Mouse (Mus musculus) limb, embryonic 10.5 days (tissue): ENCODE measurements around the gene Rad51b. TPM values are rescaled to one million over a fixed set of nuclear protein-coding genes. Genes with fewer than 3 reads are reported as not detected.

Source experiments
- DNase-seq: peaks from one replicate; pipeline ENCODE4 v3.0.0-alpha.2; 2017; ENCODE audit warnings: low spot score
- H3K27ac ChIP-seq: fragments of 300-500 bp; sonication (generic); 2 replicates; pipeline ENCODE4 v1.5.1; 2016; ENCODE audit warnings: mild to moderate bottlenecking
- H3K27me3 ChIP-seq: fragments of 300-500 bp; sonication (generic); 2 replicates; pipeline ENCODE4 v1.6.1; 2016; ENCODE audit warnings: low read depth, mild to moderate bottlenecking; ENCODE audit not compliant: poor library complexity, severe bottlenecking
- H3K36me3 ChIP-seq: fragments of 300-500 bp; sonication (generic); 2 replicates; pipeline ENCODE4 v1.6.1; 2016; ENCODE audit warnings: mild to moderate bottlenecking, moderate library complexity
- H3K4me1 ChIP-seq: fragments of 300-500 bp; sonication (generic); 2 replicates; pipeline ENCODE4 v1.6.1; 2016
- H3K4me3 ChIP-seq: fragments of 300-500 bp; sonication (generic); 2 replicates; pipeline ENCODE4 v1.5.1; 2016; ENCODE audit warnings: mild to moderate bottlenecking, moderate library complexity
- H3K9me3 ChIP-seq: fragments of 300-500 bp; sonication (generic); replicated peaks from 2 replicates; pipeline ENCODE4 v1.6.1; 2016; ENCODE audit warnings: mild to moderate bottlenecking
- WGBS: fragments of 180-500 bp; shearing (Covaris S2); methylation state at CpG from one replicate; pipeline ENCODE4 v1.1.7; 2016; 5-methylcytosine and 5-hydroxymethylcytosine counted together
- polyA plus RNA-seq: library from polyadenylated mRNA; unstranded; fragments of >200 nt; fragmentation: Nextera tagmentation; extraction: Ambion mirVana; gene quantifications from 2 replicates; pipeline ENCODE4 v1.2.1, GENCODE M21; 2016

Rad51b gene
- polyA plus RNA-seq, 1 experiment from 2014 or later = 7.4 TPM

DNA sequence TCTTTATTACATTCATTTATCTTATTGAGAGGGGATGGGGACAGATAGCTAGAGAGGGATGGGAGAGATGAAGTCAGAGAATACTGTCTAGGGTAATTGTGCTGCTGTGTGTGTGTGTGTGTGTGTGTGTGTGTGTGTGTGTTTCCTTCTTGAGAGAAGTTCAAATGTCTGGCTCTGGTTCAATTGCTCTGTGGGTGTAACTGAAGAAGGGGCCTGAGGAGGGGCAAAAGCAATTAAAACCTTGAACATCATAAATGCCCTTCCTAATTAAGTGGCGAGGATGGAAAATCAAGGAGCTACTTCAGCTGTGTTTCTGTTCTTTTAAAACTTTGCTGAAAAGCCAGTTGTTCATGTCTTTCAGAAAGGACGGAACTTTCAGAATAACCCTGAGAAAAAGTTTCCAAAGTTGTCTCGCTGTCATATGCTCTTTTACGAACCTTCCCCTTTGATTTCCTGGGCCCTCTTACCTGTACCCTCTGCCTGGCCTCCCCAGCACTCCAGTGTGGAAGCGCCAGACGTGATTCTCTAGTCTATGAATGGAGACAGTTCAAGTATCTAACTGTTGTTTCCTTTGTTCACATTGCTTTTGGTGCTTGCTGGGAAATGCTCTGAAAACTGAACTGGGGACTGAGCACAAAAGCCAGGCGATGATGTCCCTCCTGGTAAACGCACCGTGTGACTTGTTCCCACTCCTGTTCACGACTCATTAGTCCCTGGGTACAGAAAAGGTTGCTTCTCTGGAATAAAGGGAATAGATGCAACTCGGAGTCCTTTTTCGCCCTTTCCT lies 158.2 kb downstream of the Rad51b start:
- Histone ChIP-seq H3K36me3 (no peaks in the 10 kb centered on the region), H3K27me3 (no peaks in the 10 kb centered on the region), H3K4me1 (peaks cover 25% of the 10 kb centered on the region), H3K9me3 (no peaks in the 10 kb centered on the region), H3K27ac (peak overlapping the region; percentile 53; the same call in 1 of the 2 replicates), H3K4me3 (no peak overlapping the region)
- WGBS = 53% methylated on average over 12 of the region's 12 CpGs
- DNase-seq = no peak

DNA sequence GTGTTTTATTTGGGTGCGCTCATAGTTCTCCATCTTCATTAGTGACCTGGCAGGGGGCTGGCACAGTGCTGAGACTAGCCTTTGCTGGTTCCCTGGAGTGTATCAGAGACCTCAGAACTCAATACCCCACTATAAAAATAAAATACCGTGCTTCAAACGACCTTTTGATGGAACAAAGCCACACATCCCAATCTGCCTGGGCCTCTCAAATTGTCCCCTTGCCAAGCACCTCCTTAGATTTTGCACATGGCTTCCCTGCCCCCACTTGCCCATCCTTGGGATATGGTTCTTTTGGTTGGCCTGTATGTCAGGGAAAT lies 158.7 kb downstream of the Rad51b start:
- Histone ChIP-seq H3K27ac (peak overlapping the region; percentile 53; the same call in 1 of the 2 replicates), H3K27me3 (no peaks in the 10 kb centered on the region), H3K36me3 (no peaks in the 10 kb centered on the region), H3K9me3 (no peaks in the 10 kb centered on the region), H3K4me1 (peaks cover 25% of the 10 kb centered on the region), H3K4me3 (no peak overlapping the region)
- 30% methylated on average over 3 of the region's 3 CpGs for WGBS
- DNase-seq = no peak

DNA sequence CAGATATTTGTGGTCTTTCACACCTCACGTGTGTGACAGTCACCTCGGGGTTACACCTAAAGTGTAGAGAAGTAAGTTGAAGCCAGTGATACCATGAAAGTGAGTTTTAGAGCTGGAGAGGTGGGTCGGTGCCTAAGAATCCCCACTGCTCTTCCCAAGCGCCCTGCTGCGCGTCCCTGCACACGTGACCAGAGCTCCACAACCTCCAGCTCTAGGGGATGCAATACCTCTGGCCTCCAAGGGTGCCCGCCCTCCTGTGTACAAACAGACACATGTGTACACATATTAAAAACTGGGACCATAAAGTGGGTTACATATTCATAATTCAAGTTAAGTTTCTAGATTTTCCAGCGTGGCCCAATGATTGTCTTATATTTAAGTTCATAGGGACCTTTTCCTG lies 159.2 kb downstream of the Rad51b start:
- no peak for DNase-seq
- WGBS = 74% methylated on average over 9 of the region's 9 CpGs
- H3K4me3 ChIP-seq = no peak overlapping the region
- no peak overlapping the region for H3K27ac ChIP-seq
- H3K27me3 ChIP-seq = no peaks in the 10 kb centered on the region
- peaks cover 25% of the 10 kb centered on the region for H3K4me1 ChIP-seq
- H3K36me3 ChIP-seq = no peaks in the 10 kb centered on the region
- no peaks in the 10 kb centered on the region for H3K9me3 ChIP-seq

DNA sequence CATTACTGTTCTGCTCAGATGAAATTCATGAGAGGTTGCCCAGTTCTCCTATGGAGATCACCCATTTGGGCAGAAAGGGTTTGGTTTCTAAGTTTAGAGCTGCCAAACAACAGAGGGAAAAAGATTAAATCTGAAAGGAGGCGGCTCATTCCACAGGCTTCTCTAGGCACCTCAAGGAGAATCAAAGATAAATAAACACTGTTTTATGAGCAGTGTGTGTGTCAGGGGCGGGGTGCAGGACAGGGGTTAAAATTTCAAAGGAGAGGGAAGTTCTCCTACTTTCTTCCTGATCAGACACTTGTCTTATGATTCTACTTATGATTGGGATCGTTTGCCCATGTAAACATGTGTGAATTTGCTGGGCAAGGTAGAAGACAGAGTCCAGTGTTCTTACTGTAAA lies 166.3 kb downstream of the Rad51b start:
- 40% methylated on average over 3 of the region's 3 CpGs for WGBS
- H3K4me1 ChIP-seq = peaks cover 8% of the 10 kb centered on the region; the same call in 1 of the 2 replicates
- no peaks in the 10 kb centered on the region for H3K27me3 ChIP-seq
- no peaks in the 10 kb centered on the region for H3K9me3 ChIP-seq
- DNase-seq = no peak
- no peak overlapping the region for H3K4me3 ChIP-seq
- no peaks in the 10 kb centered on the region for H3K36me3 ChIP-seq
- H3K27ac ChIP-seq = no peak overlapping the region

DNA sequence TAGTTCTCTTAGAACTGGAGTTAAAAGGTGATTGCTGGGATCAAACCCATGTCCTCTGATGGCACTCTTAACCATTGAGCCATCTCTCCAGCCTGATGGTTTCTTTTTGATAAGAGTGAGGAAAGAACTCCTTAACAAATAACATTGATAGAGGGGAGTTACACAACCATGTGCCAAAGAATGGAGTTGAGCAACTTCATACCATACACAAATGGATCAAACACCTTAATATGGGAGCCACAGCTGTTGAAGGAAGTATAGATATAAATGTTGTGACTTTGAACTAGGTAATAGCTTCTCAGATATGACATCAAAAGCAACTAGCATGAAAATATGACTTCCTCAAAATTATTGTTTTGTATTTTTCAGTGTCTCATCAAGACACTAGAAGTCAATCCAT lies 173.0 kb downstream of the Rad51b start:
- Histone ChIP-seq H3K27me3 (no peaks in the 10 kb centered on the region), H3K4me3 (no peak overlapping the region), H3K36me3 (no peaks in the 10 kb centered on the region), H3K27ac (no peak overlapping the region), H3K4me1 (peaks cover 5% of the 10 kb centered on the region; the same call in 1 of the 2 replicates), H3K9me3 (no peaks in the 10 kb centered on the region)
- no peak for DNase-seq

DNA sequence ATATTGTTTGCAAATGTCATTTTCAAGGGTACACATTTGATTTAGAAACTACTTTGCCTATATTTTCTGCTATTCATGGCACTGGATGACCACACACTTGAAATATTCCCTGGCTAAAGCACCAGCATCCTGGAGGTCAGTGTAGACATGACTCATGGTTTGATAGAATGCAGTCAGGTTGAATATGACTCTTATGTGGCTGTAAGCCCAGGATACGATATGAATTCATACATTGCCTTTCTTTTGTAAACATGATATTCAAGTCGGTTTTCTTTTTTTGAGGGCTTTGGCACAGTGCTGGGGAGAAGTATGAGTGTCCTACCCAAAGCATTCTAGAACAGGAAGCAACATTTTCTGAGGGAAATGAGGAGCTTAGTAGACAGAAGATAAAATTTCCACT lies 174.8 kb downstream of the Rad51b start:
- Histone ChIP-seq H3K9me3 (no peaks in the 10 kb centered on the region), H3K36me3 (no peaks in the 10 kb centered on the region), H3K4me1 (peaks cover 13% of the 10 kb centered on the region), H3K27ac (no peak overlapping the region), H3K4me3 (no peak overlapping the region), H3K27me3 (no peaks in the 10 kb centered on the region)
- DNase-seq = no peak
- 84% methylated on average over 2 of the region's 2 CpGs for WGBS

DNA sequence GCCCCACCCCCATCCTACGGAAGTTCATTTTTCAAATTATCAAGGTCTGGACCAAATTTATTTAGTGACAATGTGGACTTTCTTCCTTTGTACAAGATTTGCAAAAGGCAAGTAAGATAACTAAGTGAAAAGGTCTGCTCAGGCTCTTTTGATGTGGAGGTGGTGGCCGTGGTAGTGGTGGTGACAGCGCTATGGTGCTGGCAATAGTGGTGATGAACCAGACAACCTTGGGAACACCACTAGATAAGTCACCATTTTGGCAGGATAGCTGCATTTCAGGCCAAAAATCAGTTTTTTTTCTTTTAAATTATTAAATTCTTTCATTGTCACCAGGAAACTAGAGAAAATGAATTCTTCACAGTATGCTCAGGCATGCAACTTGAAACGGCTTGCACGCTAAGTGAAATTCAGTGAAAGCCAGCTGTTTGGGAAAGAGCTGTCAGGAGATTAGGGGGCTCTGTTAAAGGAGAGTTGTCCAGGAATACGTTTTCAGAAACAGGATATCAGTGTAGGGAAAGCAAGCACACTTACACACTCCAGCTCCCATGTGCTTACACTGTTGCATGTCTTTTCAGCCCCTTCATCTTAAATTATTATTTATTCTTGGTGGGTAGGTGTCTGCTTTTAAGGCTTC lies 179.4 kb downstream of the Rad51b start:
- no peaks in the 10 kb centered on the region for H3K27me3 ChIP-seq
- H3K9me3 ChIP-seq = no peaks in the 10 kb centered on the region
- DNase-seq = no peak
- no peaks in the 10 kb centered on the region for H3K36me3 ChIP-seq
- H3K27ac ChIP-seq = no peak overlapping the region
- no peak overlapping the region for H3K4me3 ChIP-seq
- WGBS = 69% methylated on average over 6 of the region's 6 CpGs
- peaks cover 27% of the 10 kb centered on the region for H3K4me1 ChIP-seq

DNA sequence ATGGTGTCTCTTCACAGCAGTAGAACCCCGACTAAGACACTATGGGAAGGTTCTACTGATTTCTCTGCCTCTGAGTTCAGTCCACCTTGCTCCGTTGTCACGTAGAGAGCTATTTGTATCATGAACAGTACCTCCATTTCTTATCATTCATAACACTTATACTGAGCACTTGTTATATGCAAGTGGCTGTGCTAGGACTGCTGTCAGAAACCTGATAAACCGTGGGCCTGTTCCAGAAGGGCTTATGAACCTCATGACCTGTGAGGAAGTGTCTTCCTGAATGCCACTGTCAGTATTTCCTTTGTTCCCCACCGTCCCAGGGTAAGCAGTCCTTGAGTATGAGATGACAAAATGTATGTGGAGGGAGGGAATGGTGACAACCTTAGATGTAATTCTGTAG lies 181.7 kb downstream of the Rad51b start:
- Histone ChIP-seq H3K36me3 (no peaks in the 10 kb centered on the region), H3K9me3 (no peaks in the 10 kb centered on the region), H3K4me3 (no peak overlapping the region), H3K27me3 (no peaks in the 10 kb centered on the region), H3K4me1 (peaks cover 27% of the 10 kb centered on the region), H3K27ac (no peak overlapping the region)
- DNase-seq = no peak
- 92% methylated on average over 5 of the region's 5 CpGs for WGBS

DNA sequence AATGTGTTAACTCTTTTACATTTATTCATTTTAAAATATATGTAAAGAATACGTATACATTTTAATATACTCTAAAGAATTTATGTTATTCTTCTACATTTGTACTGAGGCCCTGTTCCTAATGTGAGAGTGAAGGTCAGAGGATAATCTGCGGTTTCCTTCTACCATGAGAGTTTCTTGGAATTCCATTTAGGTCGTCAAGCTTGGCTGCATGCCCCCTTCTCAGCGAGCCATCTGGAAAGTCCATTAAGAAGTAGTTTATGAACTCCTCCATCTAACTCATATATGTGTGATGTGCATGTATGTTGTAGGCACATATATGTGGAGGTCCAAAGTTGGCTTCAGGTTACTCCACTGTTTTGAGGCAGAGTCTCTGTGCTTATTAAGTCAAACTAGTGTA lies 188.4 kb downstream of the Rad51b start:
- WGBS = 91% methylated on average over 4 of the region's 4 CpGs
- Histone ChIP-seq H3K27ac (no peak overlapping the region), H3K27me3 (no peaks in the 10 kb centered on the region), H3K36me3 (no peaks in the 10 kb centered on the region), H3K9me3 (no peaks in the 10 kb centered on the region), H3K4me3 (no peak overlapping the region), H3K4me1 (peaks cover 8% of the 10 kb centered on the region; the same call in 1 of the 2 replicates)
- no peak for DNase-seq

DNA sequence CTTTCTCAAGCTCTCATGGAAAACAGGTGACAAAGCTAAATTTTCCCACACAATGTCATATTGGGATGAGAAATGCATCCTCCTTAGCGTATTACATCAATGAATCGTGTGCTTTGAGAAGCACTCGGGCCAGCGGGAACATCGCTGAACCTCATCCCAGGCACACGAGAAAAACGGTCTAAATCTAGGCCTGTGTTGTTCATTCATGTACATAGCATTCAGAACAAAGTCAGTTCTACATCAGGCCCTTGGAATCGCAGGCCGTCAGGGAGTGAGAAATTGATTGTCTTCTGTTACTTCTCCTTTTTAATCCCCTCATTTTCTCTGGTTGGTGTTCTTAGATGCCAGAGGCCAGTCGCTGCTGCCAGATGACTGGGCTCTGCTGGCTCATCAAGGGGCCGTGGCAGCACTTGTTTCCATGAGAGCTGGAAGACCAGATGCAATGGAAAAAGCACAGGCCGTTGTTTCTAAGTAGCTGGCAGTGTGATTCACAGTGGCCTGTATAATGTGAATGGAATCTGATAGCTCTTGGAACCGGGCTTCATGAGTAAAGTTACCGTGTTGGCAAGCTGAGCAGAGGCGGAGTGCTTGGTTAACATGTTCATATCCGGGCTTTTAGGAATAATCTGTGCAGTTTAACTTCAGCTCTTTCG lies 191.6 kb downstream of the Rad51b start:
- H3K27ac ChIP-seq = no peak overlapping the region
- peaks cover 4% of the 10 kb centered on the region; the same call in 1 of the 2 replicates for H3K4me1 ChIP-seq
- H3K4me3 ChIP-seq = no peak overlapping the region
- DNase-seq = no peak
- H3K36me3 ChIP-seq = no peaks in the 10 kb centered on the region
- no peaks in the 10 kb centered on the region for H3K9me3 ChIP-seq
- WGBS = 88% methylated on average over 17 of the region's 17 CpGs
- H3K27me3 ChIP-seq = no peaks in the 10 kb centered on the region

DNA sequence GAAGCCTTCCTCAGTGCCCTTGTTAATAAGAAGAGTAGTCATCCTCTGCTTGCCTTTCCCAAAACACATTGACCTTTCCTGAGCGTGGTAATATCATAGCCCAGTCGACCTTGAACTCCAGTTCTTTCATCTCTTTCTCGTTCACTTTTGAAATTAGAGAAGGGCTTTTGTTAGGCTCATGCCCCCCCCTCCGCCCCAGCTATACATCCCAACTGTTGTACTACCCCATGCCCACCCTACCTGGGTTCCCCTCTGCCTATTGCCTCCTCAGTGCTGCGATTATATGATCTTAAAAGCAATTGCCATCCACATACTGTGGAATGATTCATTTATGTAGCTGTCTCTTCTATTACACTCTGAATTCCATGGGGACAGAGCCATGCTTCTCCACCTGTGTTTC lies 193.5 kb downstream of the Rad51b start:
- DNase-seq = no peak
- H3K27ac ChIP-seq = no peak overlapping the region
- H3K27me3 ChIP-seq = no peaks in the 10 kb centered on the region
- H3K9me3 ChIP-seq = no peaks in the 10 kb centered on the region
- no peak overlapping the region for H3K4me3 ChIP-seq
- no peaks in the 10 kb centered on the region for H3K36me3 ChIP-seq
- 82% methylated on average over 5 of the region's 5 CpGs for WGBS
- H3K4me1 ChIP-seq = peaks cover 4% of the 10 kb centered on the region; the same call in 1 of the 2 replicates

DNA sequence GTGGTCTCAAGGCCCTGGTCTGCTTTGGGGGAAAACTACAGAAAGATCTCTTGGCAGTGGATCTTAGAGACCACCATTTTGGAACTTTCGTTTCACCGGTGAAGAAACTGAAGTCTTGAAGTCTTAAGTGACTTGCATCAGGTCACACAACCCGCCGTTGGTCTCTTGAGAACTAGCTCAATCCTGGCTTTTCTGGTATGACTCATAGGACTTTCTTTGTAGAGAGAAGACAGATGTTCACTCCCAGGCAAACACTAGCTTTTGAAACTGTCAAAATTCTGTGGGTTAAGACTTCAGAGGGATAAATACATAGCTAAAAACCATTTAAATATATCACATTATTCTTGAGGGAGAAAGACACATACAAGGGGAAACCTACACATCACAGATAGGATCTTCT lies 195.1 kb downstream of the Rad51b start:
- WGBS = 90% methylated on average over 4 of the region's 4 CpGs
- DNase-seq = no peak
- Histone ChIP-seq H3K36me3 (no peaks in the 10 kb centered on the region), H3K27me3 (no peaks in the 10 kb centered on the region), H3K27ac (no peak overlapping the region), H3K4me3 (no peak overlapping the region), H3K4me1 (peaks cover 4% of the 10 kb centered on the region; the same call in 1 of the 2 replicates), H3K9me3 (no peaks in the 10 kb centered on the region)

DNA sequence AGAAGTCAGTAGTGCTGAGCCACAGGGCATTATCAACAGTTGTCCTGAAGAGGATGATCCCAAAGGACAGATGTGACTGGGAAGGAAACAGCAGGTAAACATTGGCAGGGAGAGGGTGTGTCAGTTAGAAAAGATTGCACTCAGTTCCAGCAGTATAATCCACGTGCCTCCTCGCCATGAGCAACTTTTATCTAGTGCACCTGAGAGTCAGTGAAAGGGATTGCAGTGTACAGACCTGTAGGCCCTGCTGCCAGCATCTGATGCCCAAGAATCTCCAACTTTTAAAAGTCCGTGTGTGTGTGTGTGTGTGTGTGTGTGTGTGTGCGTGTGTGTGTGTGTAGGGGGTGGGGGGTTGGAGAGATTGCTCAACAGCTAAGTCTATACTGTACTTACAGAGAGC lies 195.5 kb downstream of the Rad51b start:
- 92% methylated on average over 4 of the region's 4 CpGs for WGBS
- peaks cover 4% of the 10 kb centered on the region; the same call in 1 of the 2 replicates for H3K4me1 ChIP-seq
- no peak overlapping the region for H3K27ac ChIP-seq
- no peaks in the 10 kb centered on the region for H3K27me3 ChIP-seq
- H3K36me3 ChIP-seq = no peaks in the 10 kb centered on the region
- H3K4me3 ChIP-seq = no peak overlapping the region
- H3K9me3 ChIP-seq = no peaks in the 10 kb centered on the region
- DNase-seq = no peak
